Mouse (Mus musculus): ENCODE measurements around the gene Mprip. TPM values are rescaled to one million over a fixed set of nuclear protein-coding genes. Genes with fewer than 3 reads are reported as not detected.

Gene Mprip
- polyA plus RNA-seq, 1 experiment from 2014 or later = 51.1 TPM

- H3K27ac ChIP-seq (ENCODE audit: low read depth, low read length) = no peak overlapping the region
- H3K4me1 ChIP-seq (ENCODE audit: control insufficient read depth, insufficient read depth, low read length) = peaks cover 23% of the 10 kb centered on the region
- H3K36me3 ChIP-seq (ENCODE audit: control insufficient read depth, insufficient read depth, low read length) = 0 out of 2 replicates have a peak, but pooled peaks cover 2% of the 10 kb centered on the region
- no peak overlapping the region for H3K4me3 ChIP-seq (ENCODE audit: low read depth, low read length)
- H3K4me2 ChIP-seq = no peak overlapping the region
- no peaks in the 10 kb centered on the region for H3K9me3 ChIP-seq (replicated peaks; ENCODE audit: control insufficient read depth, low read length)
- no peaks in the 10 kb centered on the region for H3K27me3 ChIP-seq (ENCODE audit: control insufficient read depth, insufficient read depth, low read length)
- no peak for ATAC-seq (replicated peaks; ENCODE audit: insufficient number of reproducible peaks, low FRiP score, low TSS enrichment)
- WGBS (ENCODE audit: insufficient replicate concordance) = 80% methylated on average over 2 of the region's 2 CpGs
- no peak overlapping the region for H3K9ac ChIP-seq (ENCODE audit: low read depth, low read length)
Measured at GRCm38 (mm10) chr11:59678693-59679092, 17.6 kb downstream of the Mprip start.

- Histone ChIP-seq H3K27me3 (ENCODE audit: control insufficient read depth, insufficient read depth, low read length) (no peaks in the 10 kb centered on the region), H3K4me3 (ENCODE audit: low read depth, low read length) (no peak overlapping the region), H3K36me3 (ENCODE audit: control insufficient read depth, insufficient read depth, low read length) (0 out of 2 replicates have a peak, but pooled peaks cover 2% of the 10 kb centered on the region), H3K9me3 (replicated peaks; ENCODE audit: control insufficient read depth, low read length) (no peaks in the 10 kb centered on the region), H3K9ac (ENCODE audit: low read depth, low read length) (no peak overlapping the region), H3K4me2 (no peak overlapping the region), H3K27ac (ENCODE audit: low read depth, low read length) (no peak overlapping the region), H3K4me1 (ENCODE audit: control insufficient read depth, insufficient read depth, low read length) (peaks cover 20% of the 10 kb centered on the region)
- 78% methylated on average over 5 of the region's 5 CpGs for WGBS (ENCODE audit: insufficient replicate concordance)
- no peak for ATAC-seq (replicated peaks; ENCODE audit: insufficient number of reproducible peaks, low FRiP score, low TSS enrichment)
Measured at GRCm38 (mm10) chr11:59680111-59680510, 19.0 kb downstream of the Mprip start.

GRCm38 (mm10) chr11:59684956-59685355, 23.9 kb downstream of the Mprip start:
- 92% methylated on average over 6 of the region's 6 CpGs for WGBS (ENCODE audit: insufficient replicate concordance)
- H3K36me3 ChIP-seq (ENCODE audit: control insufficient read depth, insufficient read depth, low read length) = no peaks in the 10 kb centered on the region
- H3K27me3 ChIP-seq (ENCODE audit: control insufficient read depth, insufficient read depth, low read length) = no peaks in the 10 kb centered on the region

GRCm38 (mm10) chr11:59694533-59694932, 33.4 kb downstream of the Mprip start:
- Histone ChIP-seq H3K4me3 (ENCODE audit: low read depth, low read length) (no peak overlapping the region), H3K9me3 (replicated peaks; ENCODE audit: control insufficient read depth, low read length) (no peaks in the 10 kb centered on the region), H3K27me3 (ENCODE audit: control insufficient read depth, insufficient read depth, low read length) (no peaks in the 10 kb centered on the region), H3K4me1 (ENCODE audit: control insufficient read depth, insufficient read depth, low read length) (peaks cover 5% of the 10 kb centered on the region; the same call in 1 of the 2 replicates), H3K36me3 (ENCODE audit: control insufficient read depth, insufficient read depth, low read length) (peaks cover 13% of the 10 kb centered on the region; the same call in 1 of the 2 replicates), H3K27ac (ENCODE audit: low read depth, low read length) (no peak overlapping the region), H3K9ac (ENCODE audit: low read depth, low read length) (no peak overlapping the region), H3K4me2 (no peak overlapping the region)
- ATAC-seq (replicated peaks; ENCODE audit: insufficient number of reproducible peaks, low FRiP score, low TSS enrichment) = no peak
- 70% methylated on average over 1 of the region's 1 CpGs for WGBS (ENCODE audit: insufficient replicate concordance)

More at GRCm38 (mm10) chr11:59684956-59685355, 23.9 kb downstream of the Mprip start:
- H3K9ac ChIP-seq (ENCODE audit: low read depth, low read length) = no peak overlapping the region
- H3K9me3 ChIP-seq (replicated peaks; ENCODE audit: control insufficient read depth, low read length) = no peaks in the 10 kb centered on the region
- no peak for ATAC-seq (replicated peaks; ENCODE audit: insufficient number of reproducible peaks, low FRiP score, low TSS enrichment)
- no peak overlapping the region for H3K27ac ChIP-seq (ENCODE audit: low read depth, low read length)
- no peak overlapping the region for H3K4me2 ChIP-seq
- peaks cover 9% of the 10 kb centered on the region for H3K4me1 ChIP-seq (ENCODE audit: control insufficient read depth, insufficient read depth, low read length)
- H3K4me3 ChIP-seq (ENCODE audit: low read depth, low read length) = no peak overlapping the region

- H3K36me3 ChIP-seq (ENCODE audit: control insufficient read depth, insufficient read depth, low read length) = peaks cover 17% of the 10 kb centered on the region
- no peaks in the 10 kb centered on the region for H3K27me3 ChIP-seq (ENCODE audit: control insufficient read depth, insufficient read depth, low read length)
- no peak overlapping the region for H3K27ac ChIP-seq (ENCODE audit: low read depth, low read length)
- ATAC-seq (replicated peaks; ENCODE audit: insufficient number of reproducible peaks, low FRiP score, low TSS enrichment) = no peak
- H3K4me2 ChIP-seq = no peak overlapping the region
- no peaks in the 10 kb centered on the region for H3K9me3 ChIP-seq (replicated peaks; ENCODE audit: control insufficient read depth, low read length)
- peaks cover 5% of the 10 kb centered on the region; the same call in 1 of the 2 replicates for H3K4me1 ChIP-seq (ENCODE audit: control insufficient read depth, insufficient read depth, low read length)
- no peak overlapping the region for H3K9ac ChIP-seq (ENCODE audit: low read depth, low read length)
- no peak overlapping the region for H3K4me3 ChIP-seq (ENCODE audit: low read depth, low read length)
Measured at GRCm38 (mm10) chr11:59695550-59695949, 34.4 kb downstream of the Mprip start.

GRCm38 (mm10) chr11:59697572-59697971, 36.5 kb downstream of the Mprip start:
- Histone ChIP-seq H3K9me3 (replicated peaks; ENCODE audit: control insufficient read depth, low read length) (no peaks in the 10 kb centered on the region), H3K9ac (ENCODE audit: low read depth, low read length) (no peak overlapping the region), H3K4me1 (ENCODE audit: control insufficient read depth, insufficient read depth, low read length) (peaks cover 5% of the 10 kb centered on the region; the same call in 1 of the 2 replicates), H3K4me3 (ENCODE audit: low read depth, low read length) (no peak overlapping the region), H3K27me3 (ENCODE audit: control insufficient read depth, insufficient read depth, low read length) (no peaks in the 10 kb centered on the region), H3K36me3 (ENCODE audit: control insufficient read depth, insufficient read depth, low read length) (peaks cover 20% of the 10 kb centered on the region), H3K4me2 (no peak overlapping the region), H3K27ac (ENCODE audit: low read depth, low read length) (no peak overlapping the region)
- WGBS (ENCODE audit: insufficient replicate concordance) = 81% methylated on average over 1 of the region's 1 CpGs
- no peak for ATAC-seq (replicated peaks; ENCODE audit: insufficient number of reproducible peaks, low FRiP score, low TSS enrichment)

- Histone ChIP-seq H3K9ac (ENCODE audit: low read depth, low read length) (no peak overlapping the region), H3K27me3 (ENCODE audit: control insufficient read depth, insufficient read depth, low read length) (no peaks in the 10 kb centered on the region)
- WGBS (ENCODE audit: insufficient replicate concordance) = 89% methylated on average over 1 of the region's 1 CpGs
Measured at GRCm38 (mm10) chr11:59700787-59701186, 39.7 kb downstream of the Mprip start.

GRCm38 (mm10) chr11:59705113-59705512, 44.0 kb downstream of the Mprip start:
- ATAC-seq (replicated peaks; ENCODE audit: insufficient number of reproducible peaks, low FRiP score, low TSS enrichment) = no peak
- no peak overlapping the region for H3K4me2 ChIP-seq
- no peaks in the 10 kb centered on the region for H3K27me3 ChIP-seq (ENCODE audit: control insufficient read depth, insufficient read depth, low read length)
- H3K4me1 ChIP-seq (ENCODE audit: control insufficient read depth, insufficient read depth, low read length) = peaks cover 45% of the 10 kb centered on the region
- no peaks in the 10 kb centered on the region for H3K9me3 ChIP-seq (replicated peaks; ENCODE audit: control insufficient read depth, low read length)
- no peak overlapping the region for H3K9ac ChIP-seq (ENCODE audit: low read depth, low read length)
- no peak overlapping the region for H3K4me3 ChIP-seq (ENCODE audit: low read depth, low read length)
- peaks cover 7% of the 10 kb centered on the region for H3K36me3 ChIP-seq (ENCODE audit: control insufficient read depth, insufficient read depth, low read length)
- 88% methylated on average over 2 of the region's 2 CpGs for WGBS (ENCODE audit: insufficient replicate concordance)
- no peak overlapping the region for H3K27ac ChIP-seq (ENCODE audit: low read depth, low read length)

More at GRCm38 (mm10) chr11:59700787-59701186, 39.7 kb downstream of the Mprip start:
- peaks cover 20% of the 10 kb centered on the region for H3K36me3 ChIP-seq (ENCODE audit: control insufficient read depth, insufficient read depth, low read length)
- peaks cover 13% of the 10 kb centered on the region for H3K4me1 ChIP-seq (ENCODE audit: control insufficient read depth, insufficient read depth, low read length)
- H3K4me3 ChIP-seq (ENCODE audit: low read depth, low read length) = no peak overlapping the region
- H3K9me3 ChIP-seq (replicated peaks; ENCODE audit: control insufficient read depth, low read length) = no peaks in the 10 kb centered on the region
- H3K27ac ChIP-seq (ENCODE audit: low read depth, low read length) = no peak overlapping the region
- no peak overlapping the region for H3K4me2 ChIP-seq
- no peak for ATAC-seq (replicated peaks; ENCODE audit: insufficient number of reproducible peaks, low FRiP score, low TSS enrichment)

- H3K9ac ChIP-seq (ENCODE audit: low read depth, low read length) = peak overlapping the region; percentile 7; the same call in 1 of the 2 replicates
- no peaks in the 10 kb centered on the region for H3K9me3 ChIP-seq (replicated peaks; ENCODE audit: control insufficient read depth, low read length)
- H3K27me3 ChIP-seq (ENCODE audit: control insufficient read depth, insufficient read depth, low read length) = no peaks in the 10 kb centered on the region
- peak overlapping the region; percentile 60 for H3K4me2 ChIP-seq
- no peaks in the 10 kb centered on the region for H3K36me3 ChIP-seq (ENCODE audit: control insufficient read depth, insufficient read depth, low read length)
- ATAC-seq (replicated peaks; ENCODE audit: insufficient number of reproducible peaks, low FRiP score, low TSS enrichment) = no peak
- WGBS (ENCODE audit: insufficient replicate concordance) = 53% methylated on average over 2 of the region's 2 CpGs
- no peak overlapping the region for H3K4me3 ChIP-seq (ENCODE audit: low read depth, low read length)
- peak overlapping the region; percentile 91 for H3K27ac ChIP-seq (ENCODE audit: low read depth, low read length)
- peaks cover 47% of the 10 kb centered on the region for H3K4me1 ChIP-seq (ENCODE audit: control insufficient read depth, insufficient read depth, low read length)
Measured at GRCm38 (mm10) chr11:59707481-59707880, 46.4 kb downstream of the Mprip start.

Measured in heart, embryonic 11.5 days (tissue).